Mouse (Mus musculus) MEL (cell line): Measurements from ENCODE around the gene Agtrap. TPM values are rescaled to one million over a fixed set of nuclear protein-coding genes. Genes with fewer than 3 reads are reported as not detected.

ENCODE experiments used
- DNase-seq: peaks from one replicate; pipeline ENCODE4 v3.0.0; 2011; ENCODE audit warnings: low read depth, low spot score
- H3K27ac ChIP-seq: 2 replicates; pipeline ENCODE4 v1.5.1; 2012; ENCODE audit warnings: low read depth, mild to moderate bottlenecking, control low read depth, low read length, moderate library complexity; ENCODE audit not compliant: control insufficient read depth
- H3K27me3 ChIP-seq, 2 experiments: fragments of 150-350 bp in 1 of 2; sonication (generic) in 1 of 2; 2 replicates each; pipeline ENCODE4 v1.6.1; 2012; ENCODE audit warnings: low read length in 2 of 2, mild to moderate bottlenecking in 2 of 2, improper control_type of control experiment in 1 of 2, moderate library complexity in 1 of 2; ENCODE audit not compliant: insufficient read depth in 2 of 2, control insufficient read depth in 1 of 2
- H3K36me3 ChIP-seq, 2 experiments: 2 replicates each; pipeline ENCODE4 v1.6.1; 2012 to 2014; ENCODE audit warnings: low read length in 2 of 2, improper control_type of control experiment in 1 of 2, inconsistent platforms in 1 of 2, mild to moderate bottlenecking in 1 of 2; ENCODE audit not compliant: insufficient read depth in 2 of 2, control insufficient read depth in 1 of 2
- H3K4me1 ChIP-seq, 2 experiments: fragments of 150-350 bp in 1 of 2; sonication (generic) in 1 of 2; 2 replicates each; pipeline ENCODE4 v1.6.1; 2012; ENCODE audit warnings: low read length in 2 of 2, improper control_type of control experiment in 1 of 2, mild to moderate bottlenecking in 1 of 2; ENCODE audit not compliant: insufficient read depth in 2 of 2, control insufficient read depth in 1 of 2
- H3K4me3 ChIP-seq, 2 experiments: fragments of 150-350 bp in 1 of 2; sonication (generic) in 1 of 2; 2 replicates each; pipeline ENCODE4 v1.5.1; 2012; ENCODE audit warnings: low read depth in 2 of 2, low read length in 2 of 2, mild to moderate bottlenecking in 2 of 2, moderate library complexity in 2 of 2, control low read depth in 1 of 2, improper control_type of control experiment in 1 of 2; ENCODE audit not compliant: control insufficient read depth in 1 of 2, insufficient read depth in 1 of 2
- H3K79me2 ChIP-seq: 2 replicates; pipeline ENCODE4 v1.6.1; 2012; ENCODE audit warnings: mild to moderate bottlenecking, low read length, moderate library complexity; ENCODE audit not compliant: control insufficient read depth, poor library complexity, insufficient read depth
- H3K9ac ChIP-seq: 2 replicates; pipeline ENCODE4 v1.6.1; 2012; ENCODE audit warnings: low read depth, mild to moderate bottlenecking, control low read depth, low read length, moderate library complexity; ENCODE audit not compliant: control insufficient read depth, poor library complexity, severe bottlenecking
- H3K9me3 ChIP-seq: fragments of 150-350 bp; sonication (generic); replicated peaks from 2 replicates; pipeline ENCODE4 v1.6.1; 2012; ENCODE audit warnings: mild to moderate bottlenecking, low read length, improper control_type of control experiment, moderate library complexity; ENCODE audit not compliant: insufficient read depth
- BHLHE40 ChIP-seq: IDR thresholded peaks from 2 replicates; pipeline ENCODE4 v1.6.1; 2012; ENCODE audit warnings: low read depth, mild to moderate bottlenecking, inconsistent platforms, low read length, improper control_type of control experiment, borderline replicate concordance
- CHD1 ChIP-seq: IDR thresholded peaks from 2 replicates; pipeline ENCODE4 v1.6.1; 2012; ENCODE audit warnings: low read depth, mild to moderate bottlenecking, inconsistent platforms, low read length, improper control_type of control experiment
- CHD2 ChIP-seq: IDR thresholded peaks from 2 replicates; pipeline ENCODE4 v1.6.1; 2011; ENCODE audit warnings: low read length, improper control_type of control experiment
- E2F4 ChIP-seq: IDR thresholded peaks from 2 replicates; pipeline ENCODE4 v1.6.1; 2011; ENCODE audit warnings: low read depth, low read length, improper control_type of control experiment, borderline replicate concordance
- ELF1 ChIP-seq: IDR thresholded peaks from 2 replicates; pipeline ENCODE4 v1.6.1; 2014; ENCODE audit warnings: low read depth, mild to moderate bottlenecking, inconsistent platforms, low read length, improper control_type of control experiment, moderate library complexity
- EP300 ChIP-seq, 2 experiments: IDR thresholded peaks; 2 replicates each; pipeline ENCODE4 v1.6.1; 2011; ENCODE audit warnings: improper control_type of control experiment in 2 of 2, low read length in 2 of 2, low read depth in 1 of 2, mild to moderate bottlenecking in 1 of 2
- GABPA ChIP-seq: IDR thresholded peaks from 2 replicates; pipeline ENCODE4 v1.6.1; 2012; ENCODE audit warnings: low read depth, mild to moderate bottlenecking, inconsistent platforms, low read length, improper control_type of control experiment, moderate library complexity
- GATA1 ChIP-seq: IDR thresholded peaks from 2 replicates; pipeline ENCODE4 v1.6.1; 2011; ENCODE audit warnings: low read depth, low read length, improper control_type of control experiment
- HCFC1 ChIP-seq: IDR thresholded peaks from 2 replicates; pipeline ENCODE4 v1.6.1; 2012; ENCODE audit warnings: low read depth, mild to moderate bottlenecking, inconsistent platforms, low read length, improper control_type of control experiment, moderate library complexity
- MAFK ChIP-seq: IDR thresholded peaks from 2 replicates; pipeline ENCODE4 v1.6.1; 2011; ENCODE audit warnings: low read depth, mild to moderate bottlenecking, low read length, improper control_type of control experiment, borderline replicate concordance
- MAX ChIP-seq: IDR thresholded peaks from 2 replicates; pipeline ENCODE4 v1.6.1; 2011; ENCODE audit warnings: low read length, improper control_type of control experiment
- MAZ ChIP-seq: IDR thresholded peaks from 2 replicates; pipeline ENCODE4 v1.6.1; 2012; ENCODE audit warnings: low read depth, mild to moderate bottlenecking, inconsistent platforms, low read length, improper control_type of control experiment
- NELFE ChIP-seq: IDR thresholded peaks from 2 replicates; pipeline ENCODE4 v1.6.1; 2011; ENCODE audit warnings: low read depth, low read length, improper control_type of control experiment
- NRF1 ChIP-seq: IDR thresholded peaks from 2 replicates; pipeline ENCODE4 v1.6.1; 2014; ENCODE audit warnings: low read depth, mild to moderate bottlenecking, inconsistent platforms, low read length, improper control_type of control experiment, moderate library complexity; ENCODE audit not compliant: poor library complexity, insufficient read depth, severe bottlenecking
- POLR2A ChIP-seq, 2 experiments: IDR thresholded peaks; 2 replicates each; pipeline ENCODE4 v1.6.1; 2011 to 2012; ENCODE audit warnings: low read length in 2 of 2, mild to moderate bottlenecking in 2 of 2, control low read depth in 1 of 2, improper control_type of control experiment in 1 of 2, low read depth in 1 of 2, moderate library complexity in 1 of 2; ENCODE audit not compliant: control insufficient read depth in 1 of 2, insufficient read depth in 1 of 2, poor library complexity in 1 of 2
- POLR2AphosphoS5 ChIP-seq: IDR thresholded peaks from 2 replicates; pipeline ENCODE4 v1.6.1; 2012; ENCODE audit warnings: low read depth, borderline replicate concordance, mild to moderate bottlenecking, inconsistent platforms, low read length, moderate library complexity, mixed read lengths
- SIN3A ChIP-seq: IDR thresholded peaks from 2 replicates; pipeline ENCODE4 v1.6.1; 2012; ENCODE audit warnings: low read length, improper control_type of control experiment, inconsistent platforms
- SMC3 ChIP-seq: IDR thresholded peaks from 2 replicates; pipeline ENCODE4 v1.6.1; 2011; ENCODE audit warnings: low read depth, low read length, improper control_type of control experiment
- TBP ChIP-seq: IDR thresholded peaks from 2 replicates; pipeline ENCODE4 v1.8.0; 2011; ENCODE audit warnings: low read depth, low read length, improper control_type of control experiment
- TCF12 ChIP-seq: IDR thresholded peaks from 2 replicates; pipeline ENCODE4 v1.6.1; 2014; ENCODE audit warnings: low read depth, mild to moderate bottlenecking, inconsistent platforms, low read length, improper control_type of control experiment, moderate library complexity
- UBTF ChIP-seq: IDR thresholded peaks from 2 replicates; pipeline ENCODE4 v1.6.1; 2012; ENCODE audit warnings: low read depth, mild to moderate bottlenecking, inconsistent platforms, low read length, improper control_type of control experiment, moderate library complexity, borderline replicate concordance; ENCODE audit not compliant: insufficient read depth
- ZC3H11A ChIP-seq: IDR thresholded peaks from 2 replicates; pipeline ENCODE4 v1.6.1; 2012; ENCODE audit warnings: low read depth, mild to moderate bottlenecking, inconsistent platforms, low read length, improper control_type of control experiment
- ZMIZ1 ChIP-seq: IDR thresholded peaks from 2 replicates; pipeline ENCODE4 v1.6.1; 2012; ENCODE audit warnings: low read depth, mild to moderate bottlenecking, inconsistent platforms, low read length, improper control_type of control experiment, moderate library complexity
- ZNF384 ChIP-seq: IDR thresholded peaks from 2 replicates; pipeline ENCODE4 v1.6.1; 2012; ENCODE audit warnings: low read depth, mild to moderate bottlenecking, inconsistent platforms, low read length, improper control_type of control experiment
- polyA plus RNA-seq, 2 experiments: library from polyadenylated mRNA; stranded (reverse) in 1 of 2; unstranded in 1 of 2; fragments of >175 nt in 1 of 2; fragments of >200 nt in 1 of 2; gene quantifications; 2 replicates each; pipeline versions ENCODE4 v1.2.1 to v1.2.4; 2012; ENCODE audit warnings: low replicate concordance in 2 of 2, low read depth in 1 of 2; ENCODE audit not compliant: insufficient read length in 2 of 2, insufficient read depth in 1 of 2, missing spikeins in 1 of 2
- total RNA-seq: library from RNA; depleted of rRNA; stranded (reverse); fragments of 300-350 nt; gene quantifications from 2 replicates; pipeline ENCODE4 v1.2.3, GENCODE M21; 2012

Gene Agtrap
- total and polyA plus RNA-seq, 3 experiments, result 5.0 to 16.0 TPM; not detected in 1

- Histone ChIP-seq H3K79me2 (no peaks in the 10 kb centered on the region), H3K4me3 (no peak overlapping the region), H3K36me3 (no peaks in the 10 kb centered on the region), H3K27ac (no peak overlapping the region), H3K4me1 (no peaks in the 10 kb centered on the region), H3K9me3 (no peaks in the 10 kb centered on the region), H3K27me3 (no peaks in the 10 kb centered on the region; a peak in 1 of 4 replicates), H3K9ac (no peak overlapping the region)
- TF ChIP-seq TCF12 (no peak), ZC3H11A (no peak), NRF1 (no peak), SIN3A (no peak), CHD1 (no peak), CHD2 (no peak), POLR2AphosphoS5 (no peak), MAX (no peak), GABPA (no peak), MAZ (no peak), ELF1 (no peak), UBTF (no peak), ZNF384 (no peak), SMC3 (no peak)
- DNase-seq, result no peak
Measured at GRCm38 (mm10) chr4:148098666-148099065, 10.8 kb upstream of the Agtrap start.

- Histone ChIP-seq H3K4me1 (no peaks in the 10 kb centered on the region), H3K79me2 (no peaks in the 10 kb centered on the region), H3K9me3 (no peaks in the 10 kb centered on the region), H3K4me3 (no peak overlapping the region), H3K27ac (no peak overlapping the region), H3K36me3 (no peaks in the 10 kb centered on the region)
- no peak for DNase-seq
- TF ChIP-seq GATA1, result no peak
- no peak for TF ChIP-seq E2F4
- no peak for TF ChIP-seq POLR2A (IDR thresholded peaks at IDR 0.05; ENCODE audit: control insufficient read depth in 1 of 2, insufficient read depth in 1 of 2, low read depth in 1 of 2, low read length in 2 of 2, poor library complexity in 1 of 2)
- TF ChIP-seq NRF1, result no peak
- no peak for TF ChIP-seq HCFC1
- no peak for TF ChIP-seq TBP
- no peak for TF ChIP-seq BHLHE40
- no peak for TF ChIP-seq ZMIZ1
- TF ChIP-seq EP300 (IDR thresholded peaks at IDR 0.05; ENCODE audit: low read depth in 1 of 2, low read length in 2 of 2), result no peak
- TF ChIP-seq UBTF, result no peak
- no peak for TF ChIP-seq MAFK
- TF ChIP-seq ELF1, result no peak
- TF ChIP-seq SIN3A, result no peak
- no peak for TF ChIP-seq CHD2
- TF ChIP-seq NELFE, result no peak
- TF ChIP-seq, all 39 proteins: peak for 0
- Histone ChIP-seq H3K9ac (no peak overlapping the region), H3K27me3 (no peaks in the 10 kb centered on the region; a peak in 1 of 4 replicates)
Measured at GRCm38 (mm10) chr4:148097936-148098335, 10.1 kb upstream of the Agtrap start.
